21 mouse cellular contexts compared by ENCODE assay signal in genomic region chr11:107587141-107587540, GRCm38 (mm10). TPM values are rescaled to one million over a fixed set of nuclear protein-coding genes. Genes with fewer than 3 reads are reported as not detected.
DNase-seq lines count a peak whose midpoint lies in the region; TF ChIP-seq lines count a peak whose summit lies in the region.
"Had no signal": no experiment of that assay in that cellular context is flagged by ENCODE, and none has a peak within 500 bp of the region (broad histone marks: within the 10 kb centered on the region; RNA-seq: fewer than 3 reads in every experiment).

No protein-coding gene starts in this region.

- WGBS in kidney, adult 2 months: 52% methylated on average over 7 of the region's 7 CpGs

- no peak overlapping the region for H3K4me3 ChIP-seq in kidney, adult 2 months (ENCODE audit: insufficient read depth, low read depth, low read length)
- H3K4me3 ChIP-seq: embryonic facial prominence, embryonic 13.5 days; embryonic facial prominence, embryonic 15.5 days; erythroblast, embryonic 14.5 days; forebrain, embryonic 10.5 days; forebrain, embryonic 12.5 days had no signal

- no peaks in the 10 kb centered on the region for H3K36me3 ChIP-seq in kidney, adult 2 months (ENCODE audit: control insufficient read depth, insufficient read depth, low read length)

- TF ChIP-seq POLR2A in kidney, adult 2 months (IDR thresholded peaks at IDR 0.05; ENCODE audit: low read depth, low read length): no peak

- no peaks in the 10 kb centered on the region for H3K27me3 ChIP-seq in kidney, adult 2 months (replicated peaks; ENCODE audit: control insufficient read depth, insufficient read depth, low read length)
- H3K27me3 ChIP-seq: embryonic facial prominence, embryonic 13.5 days; embryonic facial prominence, embryonic 15.5 days; forebrain, embryonic 12.5 days had no signal

- peak; percentile 60 for DNase-seq in heart, adult 11 months
- no peak for DNase-seq in heart, postnatal 36 days
- peak; percentile 71 for DNase-seq in kidney, adult 2 months
- no peak for DNase-seq in kidney, postnatal 14 days
- peak; percentile 63 for DNase-seq in kidney, adult 9 months
- DNase-seq in kidney, postnatal 25 days: no peak
- DNase-seq: adrenal gland, adult 2 months; adrenal gland, postnatal 10 days; adrenal gland, postnatal 25 days; cerebellum, adult 11 months; cerebellum, adult 18-20 months; cerebellum, adult 8-10 months; cerebellum, adult 9-11 months; cerebellum, postnatal 14 days; cerebellum, postnatal 36 days; embryo, embryonic 11 days had no signal

- H3K4me1 ChIP-seq in kidney, adult 2 months (ENCODE audit: control insufficient read depth, insufficient read depth, low read length): peaks cover 6% of the 10 kb centered on the region; the same call in 1 of the 2 replicates

- no peak overlapping the region for H3K27ac ChIP-seq in kidney, adult 2 months (ENCODE audit: insufficient read depth, low read depth, low read length)
- H3K27ac ChIP-seq: embryonic facial prominence, embryonic 13.5 days; embryonic facial prominence, embryonic 15.5 days; forebrain, embryonic 10.5 days; forebrain, embryonic 12.5 days had no signal

- TF ChIP-seq CTCF in kidney, adult 2 months (conservative IDR thresholded peaks at IDR 0.05; ENCODE audit: insufficient read depth, insufficient read length, low read depth, low read length): no peak

- intact Hi-C loops in heart, postnatal 36 days (cut with DNase I): no loop called here

RNA-seq across cellular contexts. Expression of gene Helz, which starts 39.4 kb away (rescaled TPM):
- total RNA-seq in heart, postnatal 36 days (2021): 10 to 100 TPM; 24.4 to 27.7 TPM
- polyA plus RNA-seq in kidney, adult 2 months (2012; rRNA removed): 16.3 and 18.8 TPM in 2 replicates

Comparison
In these comparisons a context has a peak if more than half of its experiments do, and no peak if none do; other contexts are left out.
1. DNase-seq: peak in heart, adult 11 months (single experiment), kidney, adult 2 months (single experiment) and kidney, adult 9 months (single experiment); none in heart, postnatal 36 days (0 of 2), kidney, postnatal 14 days (single experiment) and kidney, postnatal 25 days (0 of 2).